Mouse (Mus musculus): ENCODE results near the gene Gm8909.
"Not testable (repeated sequence)": the region's sequence is repeated elsewhere in the genome, so short reads cannot be mapped to it uniquely, and the experiment has no call there.

Gene Gm8909

DNA sequence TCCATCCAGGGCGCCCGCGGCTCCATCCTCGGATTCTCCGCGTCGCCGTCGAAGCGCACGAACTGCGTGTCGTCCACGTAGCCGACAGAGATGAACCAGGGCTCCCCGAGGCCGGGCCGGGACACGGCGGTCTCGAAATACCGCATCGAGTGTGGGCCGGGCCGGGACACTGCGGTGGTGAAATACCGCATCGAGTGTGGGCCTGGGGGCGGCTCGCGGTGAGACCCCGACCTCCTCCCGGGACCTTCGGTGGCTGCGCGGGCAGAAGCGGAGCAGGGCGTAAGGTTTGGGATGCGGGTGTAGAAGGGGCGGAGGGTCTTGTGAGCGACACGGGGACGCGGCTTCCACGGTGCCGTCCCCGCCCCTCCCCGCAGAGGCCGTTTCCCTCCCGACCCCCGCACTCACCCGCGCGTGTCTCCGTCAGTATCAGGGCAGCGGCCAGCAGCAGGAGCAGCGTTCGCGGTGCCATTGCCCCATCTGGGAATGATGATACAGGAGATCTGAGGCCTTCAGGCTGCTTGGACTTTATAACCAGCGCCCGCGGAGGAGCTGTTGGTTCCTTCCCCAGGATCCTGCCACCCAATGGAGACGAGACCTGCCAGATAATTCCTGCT, at the start of gene Gm8909:
Gm8909 (minus strand) TSS at position 499 of the 614 bp plus-strand sequence.
- peak in 1 of 2 experiments; percentile 47 for DNase-seq

DNA sequence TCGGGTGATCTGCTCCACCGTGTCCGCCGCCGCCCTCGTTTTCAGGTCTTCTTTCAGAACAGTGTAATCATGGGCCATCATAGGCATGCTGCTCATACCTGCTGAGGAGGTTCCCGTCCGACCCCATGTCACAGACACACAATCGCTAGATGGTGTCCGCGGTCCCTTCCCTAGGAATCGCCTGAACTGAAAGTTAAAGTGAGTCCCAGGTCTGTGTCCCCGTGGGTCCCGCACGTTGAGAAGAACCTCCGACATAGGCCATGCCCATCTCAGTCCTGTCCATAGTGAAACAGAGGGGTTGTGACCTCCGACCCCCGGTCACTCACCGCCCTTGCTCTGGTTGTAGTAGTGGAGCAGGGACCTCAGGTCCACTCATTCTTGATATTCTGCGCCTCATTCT, 47.2 kb upstream of the Gm8909 start:
- DNase-seq: no peak

DNA sequence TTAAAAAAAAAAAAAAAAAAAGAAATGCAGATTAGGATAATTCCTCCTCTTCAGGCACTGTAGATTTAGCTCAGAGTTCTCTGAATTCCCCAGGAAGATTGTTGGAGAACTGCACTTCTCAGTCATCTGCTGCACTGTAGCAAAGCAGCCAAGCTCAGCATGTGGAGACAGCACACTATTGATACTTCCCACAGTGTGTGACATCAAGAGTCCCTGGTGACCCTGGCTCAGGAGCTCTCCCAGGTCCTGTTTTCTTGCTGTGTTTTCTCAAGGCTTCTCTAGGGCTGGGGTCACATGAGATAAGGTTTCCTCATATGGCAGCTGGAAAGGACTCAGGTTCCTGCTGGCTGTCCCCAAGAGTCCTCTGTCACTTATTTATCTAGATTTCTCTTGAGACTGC, 38.5 kb upstream of the Gm8909 start:
- no peak for DNase-seq

DNA sequence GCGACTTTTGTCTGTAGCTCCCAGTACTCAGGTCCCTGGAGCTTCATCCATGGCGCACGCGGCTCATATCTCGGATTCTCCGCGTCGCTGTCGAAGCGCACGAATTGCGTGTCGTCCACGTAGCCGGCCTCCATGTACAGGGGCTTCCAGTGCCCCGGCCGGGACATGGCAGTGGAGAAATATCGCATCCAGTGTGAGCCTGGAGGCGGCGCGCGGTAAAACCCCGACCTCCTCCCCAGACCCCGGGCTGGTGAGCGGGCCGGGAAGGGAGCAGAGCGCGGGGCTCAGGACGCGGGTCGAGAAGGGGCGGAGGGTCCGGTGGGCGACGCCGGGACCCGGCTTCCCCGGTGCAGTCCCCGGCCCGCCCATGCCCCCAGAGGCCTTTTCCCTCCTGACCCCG, 37.5 kb upstream of the Gm8909 start:
- peak in 1 of 2 experiments; percentile 30 for DNase-seq

DNA sequence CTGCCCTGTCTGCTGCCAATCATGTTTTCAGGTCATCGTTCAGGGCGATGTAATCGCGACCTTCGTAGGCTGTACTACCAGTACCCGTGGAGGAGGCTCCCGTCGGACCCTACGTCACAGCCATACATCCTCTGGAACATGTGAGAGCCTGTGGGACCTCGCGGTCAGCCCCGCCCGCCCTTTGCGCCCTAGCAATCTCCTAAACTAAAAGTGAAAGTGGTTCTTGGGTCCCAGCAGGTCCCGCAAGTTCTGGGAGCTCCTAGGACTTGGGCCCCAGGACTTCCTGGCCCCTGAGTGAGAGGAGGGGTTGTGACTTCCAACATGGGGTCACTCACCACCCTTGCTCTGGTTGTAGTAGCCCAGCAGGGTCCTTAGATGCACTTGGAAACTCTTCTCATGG, 37.1 kb upstream of the Gm8909 start:
- peak; percentile 29 to 52 for DNase-seq

DNA sequence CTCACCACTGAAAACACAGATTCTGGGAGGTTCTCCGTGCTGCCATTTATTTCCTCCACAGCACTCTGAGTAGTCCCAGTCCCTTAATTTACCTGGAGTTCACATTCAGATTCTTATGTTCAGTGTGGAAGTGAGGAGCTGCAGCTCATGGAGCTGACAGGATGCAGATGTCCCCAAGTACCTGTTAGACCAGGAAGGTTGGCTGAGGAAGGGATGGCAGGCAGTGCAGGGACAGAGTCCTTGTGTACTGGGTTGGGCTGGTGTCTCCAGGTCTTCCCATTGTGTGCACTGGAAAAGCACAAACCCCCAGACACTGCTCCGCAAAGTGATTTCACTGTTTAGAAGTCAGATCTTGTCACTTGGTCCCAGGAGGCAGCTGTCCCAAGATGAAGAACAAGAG, 33.5 kb upstream of the Gm8909 start:
- DNase-seq: no peak

DNA sequence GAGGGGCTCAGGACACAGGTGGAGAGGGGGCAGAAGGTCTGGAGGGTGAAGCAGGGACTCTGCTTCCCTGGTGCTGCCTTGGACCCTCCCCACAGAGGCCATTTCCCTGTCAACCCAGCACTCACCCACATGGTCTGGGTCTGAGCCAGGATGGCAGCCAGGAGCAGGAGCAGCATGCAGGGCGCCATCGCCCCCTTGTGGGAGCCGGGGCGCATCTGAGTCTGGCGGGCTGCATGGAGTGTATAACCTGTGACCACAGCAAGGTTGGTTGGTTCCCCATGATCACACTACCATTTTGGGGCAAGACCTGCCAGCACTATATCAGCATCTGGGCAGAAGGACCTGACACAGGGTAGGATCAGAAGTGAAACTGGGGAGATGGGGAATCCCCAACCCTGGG, 30.0 kb upstream of the Gm8909 start:
- DNase-seq: peak; percentile 69 to 73

DNA sequence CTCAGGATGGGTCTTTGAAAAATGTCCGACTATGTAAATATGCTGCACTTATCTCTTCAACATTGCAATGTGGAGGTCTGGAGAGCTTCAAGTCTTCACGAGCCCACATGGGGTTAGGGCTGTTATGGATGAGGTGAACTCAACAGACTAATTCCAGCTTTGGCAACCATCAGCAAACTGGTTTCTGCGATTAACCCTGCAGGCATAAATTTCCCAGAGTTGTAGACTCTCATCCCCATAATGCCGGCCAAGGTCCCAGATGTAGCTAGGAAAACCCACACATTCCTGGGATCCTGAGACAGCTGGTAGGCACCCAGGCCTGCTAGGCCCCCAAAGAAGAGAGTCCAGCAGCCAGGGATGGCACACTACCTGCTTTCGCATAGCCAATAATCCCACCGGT, 26.1 kb upstream of the Gm8909 start:
- no peak for DNase-seq

DNA sequence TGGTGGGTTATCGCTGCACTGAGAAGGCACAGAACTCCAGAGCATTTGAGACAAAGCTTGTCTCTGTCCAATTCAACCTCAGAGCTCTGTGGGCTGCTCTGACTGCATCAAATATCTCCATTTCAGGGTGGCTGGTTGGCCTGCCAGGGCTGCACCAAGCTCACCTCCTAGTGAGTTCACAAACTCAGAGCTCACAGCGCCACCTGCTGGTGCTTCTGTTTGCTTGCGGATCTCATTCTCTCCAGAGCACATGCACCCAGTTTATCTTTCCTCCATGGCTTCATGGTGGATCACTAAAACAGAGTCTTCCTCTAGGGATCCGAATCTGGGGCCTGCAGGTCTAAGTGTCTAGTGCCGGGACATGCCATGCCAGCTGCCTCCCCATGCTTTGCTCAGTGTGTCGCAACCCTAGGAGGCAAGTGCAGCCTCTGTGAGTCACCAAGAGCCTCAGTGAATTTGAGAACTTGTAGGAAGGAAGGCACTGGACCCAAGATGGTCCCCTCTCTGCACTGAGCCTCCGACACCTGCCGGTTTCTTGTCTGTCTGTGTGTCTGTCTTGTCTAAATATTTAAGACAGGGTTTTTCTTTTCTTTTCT, 25.3 kb upstream of the Gm8909 start:
- DNase-seq: peak; percentile 77 to 81

DNA sequence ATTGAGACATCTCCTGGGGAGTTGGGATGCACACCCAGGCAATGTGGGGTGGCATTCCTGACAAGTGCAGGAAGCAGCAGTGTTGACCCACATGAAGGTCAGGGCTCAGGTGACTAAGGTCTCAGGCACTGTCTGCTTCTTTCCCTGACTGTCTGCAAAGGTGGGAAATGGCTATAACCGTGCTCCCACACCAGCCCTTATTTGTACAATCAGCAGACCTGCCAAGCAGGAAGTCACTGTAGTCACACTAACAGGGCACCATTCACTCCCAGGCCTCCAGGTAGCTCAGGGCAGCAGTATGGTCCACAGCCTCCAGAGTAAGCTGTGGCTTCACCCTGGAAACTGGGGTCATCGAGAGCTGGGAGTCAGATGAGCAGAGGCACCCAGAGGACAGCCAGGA, 24.0 kb upstream of the Gm8909 start:
- peak in 1 of 2 experiments; percentile 44 for DNase-seq

DNA sequence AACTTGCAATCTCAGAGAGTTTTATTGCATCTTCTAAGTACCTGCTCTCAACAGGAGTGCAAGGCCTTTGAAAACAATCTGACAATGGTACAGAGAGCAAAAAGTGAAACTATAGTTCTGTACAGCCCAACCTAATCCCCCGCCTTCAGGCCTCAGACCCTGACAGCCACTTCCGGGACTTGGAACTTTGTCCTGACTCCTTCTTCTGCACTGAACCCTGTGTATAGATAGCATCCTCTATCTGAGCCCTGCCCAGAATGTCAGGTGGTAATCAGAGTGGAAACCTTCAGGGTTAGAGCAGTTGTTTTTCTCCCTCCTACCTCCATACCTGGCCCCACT, 21.8 kb upstream of the Gm8909 start, which contains the start of gene H2-T3:
H2-T3 (minus strand) TSS at position 119 of the 339 bp plus-strand sequence.
- peak in 1 of 2 experiments; percentile 24 for DNase-seq

DNA sequence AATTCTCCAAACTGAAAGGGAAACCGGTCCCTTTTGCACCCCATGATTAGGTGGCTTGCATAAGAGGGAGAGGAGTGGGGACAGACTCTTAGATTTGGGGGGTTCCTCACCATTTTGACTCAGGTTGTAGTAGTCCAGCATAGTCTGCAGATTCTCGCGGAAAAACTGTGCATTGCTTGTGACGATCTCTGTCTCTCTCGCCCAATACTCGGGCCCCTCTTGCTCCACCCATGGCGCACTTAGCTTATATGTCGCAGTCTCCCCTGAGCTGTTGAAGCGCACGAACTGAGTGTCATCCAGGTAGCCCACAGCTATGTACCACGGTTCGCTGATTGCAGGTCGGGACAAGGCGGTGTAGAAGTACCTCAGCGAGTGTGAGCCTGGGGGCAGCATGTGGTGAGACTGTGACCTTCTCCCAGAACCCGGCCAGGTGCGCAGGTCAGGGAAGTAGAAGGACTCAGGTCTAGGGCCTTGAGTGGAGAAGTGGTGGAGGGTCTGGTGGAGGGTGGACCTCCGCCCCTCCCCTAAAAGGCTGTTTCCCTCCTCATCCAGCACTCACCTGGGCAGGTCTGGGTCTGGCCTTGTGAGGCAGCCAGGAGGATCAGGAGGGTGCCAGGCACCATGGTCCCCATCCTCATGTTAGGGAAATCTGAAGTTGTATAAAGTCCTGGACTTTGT, 21.3 kb upstream of the Gm8909 start:
- peak in 1 of 2 experiments; percentile 35 for DNase-seq

DNA sequence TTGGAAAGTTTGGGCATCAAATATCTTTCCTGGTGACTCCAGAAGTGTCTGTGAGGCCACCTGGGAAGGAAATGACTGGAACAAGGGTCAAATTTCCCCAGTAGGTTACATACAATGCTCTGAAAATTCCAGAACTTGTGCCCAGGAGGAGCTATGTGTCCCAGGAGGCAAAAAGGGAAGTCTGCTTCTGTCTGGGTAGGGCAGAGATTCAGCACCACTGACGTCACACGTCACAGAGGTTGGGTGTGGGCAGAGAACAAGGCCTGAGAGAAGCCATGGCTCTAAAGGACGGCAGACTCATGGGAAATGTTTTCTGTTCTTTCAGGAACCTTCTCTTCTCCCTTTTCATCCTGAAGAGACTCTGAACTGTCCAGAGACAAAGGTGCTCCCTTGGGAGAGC, 19.2 kb upstream of the Gm8909 start:
- no peak for DNase-seq

DNA sequence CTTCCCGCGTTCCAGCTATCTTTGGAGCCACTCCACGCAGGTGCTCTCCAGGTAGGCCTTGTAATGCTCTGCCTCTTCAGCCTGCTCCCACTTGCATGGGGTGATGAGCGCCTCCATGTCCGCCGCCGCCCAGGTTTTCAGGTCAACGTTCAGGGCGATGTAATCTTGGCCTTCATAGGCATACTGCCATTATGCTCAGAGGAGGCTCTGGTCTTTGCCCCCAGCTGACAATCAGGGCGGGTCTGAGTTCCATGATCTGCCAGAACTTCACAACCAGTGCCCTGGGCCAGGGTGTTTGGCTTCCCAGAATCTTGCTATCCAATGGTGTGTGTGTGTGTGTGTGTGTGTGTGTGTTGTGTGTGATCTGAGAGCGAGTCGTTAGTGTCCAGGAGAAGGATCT, 13.9 kb upstream of the Gm8909 start:
- DNase-seq: no peak

DNA sequence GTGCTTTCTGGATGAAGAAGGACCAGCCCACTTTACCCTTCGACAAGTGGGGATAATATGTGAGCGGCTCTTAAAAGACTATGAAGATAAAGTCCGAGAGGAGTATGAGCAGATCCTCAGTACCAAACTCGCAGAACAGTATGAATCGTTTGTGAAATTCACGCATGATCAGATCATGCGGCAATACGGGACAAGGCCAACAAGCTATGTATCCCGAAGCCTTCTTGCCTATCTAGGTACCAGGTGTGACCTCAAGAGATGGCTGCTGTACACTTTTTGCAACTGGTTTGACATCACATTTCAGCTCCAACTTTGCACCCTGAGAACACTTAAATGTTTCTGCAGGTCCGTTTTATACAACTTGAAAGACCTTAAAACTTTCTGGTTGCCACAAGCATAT, 11.1 kb upstream of the Gm8909 start:
- not testable (repeated sequence) for DNase-seq

DNA sequence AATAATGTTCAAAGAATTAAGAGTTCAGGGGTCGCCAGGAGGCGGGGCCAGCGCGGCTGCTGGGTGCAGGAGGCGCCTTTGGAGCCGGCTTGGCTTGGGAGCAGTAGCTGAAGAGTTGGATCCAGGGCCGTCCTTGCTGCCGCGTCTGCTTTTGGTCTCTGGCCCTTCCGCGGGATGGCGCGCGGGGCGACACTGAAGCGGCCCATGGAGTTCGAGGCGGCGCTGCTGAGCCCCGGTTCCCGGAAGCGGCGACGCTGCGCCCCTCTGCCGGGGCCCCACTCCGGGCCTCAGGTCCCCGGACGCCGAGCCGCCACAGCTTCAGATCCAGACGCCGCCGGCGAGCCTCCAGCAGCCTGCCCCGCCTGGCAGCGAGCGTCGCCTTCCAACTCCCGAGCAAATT, 10.6 kb upstream of the Gm8909 start:
- peak; percentile 68 to 76 for DNase-seq

DNA sequence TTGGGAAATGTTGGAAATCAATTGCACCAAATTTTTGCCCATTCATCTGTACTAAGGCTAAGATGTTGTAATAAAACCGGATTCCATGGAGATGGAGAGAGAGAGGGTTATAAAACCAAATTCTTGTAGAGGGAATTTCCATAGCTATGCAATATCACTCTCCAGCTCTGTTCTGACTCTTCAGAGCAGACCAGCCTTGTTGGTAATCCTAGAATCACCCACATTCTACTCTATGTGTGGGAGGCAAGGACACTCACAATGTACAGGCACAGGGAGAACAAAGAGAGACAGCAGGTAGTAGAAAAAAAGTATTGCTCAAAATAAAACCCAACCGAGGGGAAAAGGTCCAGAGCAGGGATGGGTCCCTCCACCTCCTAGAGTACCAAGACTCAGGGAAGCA, 7.8 kb upstream of the Gm8909 start:
- DNase-seq: not testable (repeated sequence)

DNA sequence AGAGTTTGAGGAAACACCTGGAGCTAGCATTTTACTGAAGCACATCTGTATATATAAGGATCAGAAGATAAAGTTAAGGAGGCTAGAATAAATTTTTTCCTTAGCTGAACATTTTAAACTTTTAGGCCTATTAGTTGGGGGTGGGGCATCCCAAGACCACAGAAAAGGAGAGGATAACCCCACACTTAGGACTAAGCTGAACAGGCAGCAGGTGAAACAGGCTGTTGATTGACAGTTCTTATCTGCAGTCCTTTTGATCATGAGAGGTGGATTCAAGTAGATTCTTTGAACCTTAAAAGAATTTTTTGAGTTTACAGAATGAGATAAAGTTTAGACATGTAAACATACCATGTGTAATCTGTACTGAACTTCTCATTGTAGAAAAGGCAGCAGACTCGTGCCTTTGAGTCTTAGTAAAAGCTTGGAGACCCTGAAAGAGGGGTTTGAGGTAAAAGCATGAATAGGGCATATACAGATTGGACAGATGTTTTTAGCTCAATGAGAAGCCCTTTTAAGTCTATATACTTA, 2.0 kb upstream of the Gm8909 start:
- no peak for DNase-seq

DNA sequence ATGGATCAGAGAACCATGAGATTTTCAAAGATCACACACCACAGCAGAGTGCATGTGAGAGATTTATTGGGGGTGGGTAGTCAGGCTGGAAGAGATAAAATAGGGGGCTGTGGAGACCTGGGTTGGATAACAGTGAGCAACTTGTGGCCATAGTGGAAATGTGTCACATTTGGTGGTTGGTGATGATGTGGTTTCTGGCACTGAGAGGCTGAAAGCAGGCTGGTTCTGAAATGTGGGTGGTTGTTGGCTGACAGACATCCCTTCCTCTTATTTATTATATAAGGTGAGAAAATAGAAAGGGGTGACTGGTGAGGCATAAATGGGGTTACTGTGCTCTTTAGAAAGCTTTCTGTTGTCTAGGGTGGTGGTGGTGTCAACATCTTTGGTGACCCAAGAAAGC, 1.4 kb upstream of the Gm8909 start:
- DNase-seq: no peak

DNA sequence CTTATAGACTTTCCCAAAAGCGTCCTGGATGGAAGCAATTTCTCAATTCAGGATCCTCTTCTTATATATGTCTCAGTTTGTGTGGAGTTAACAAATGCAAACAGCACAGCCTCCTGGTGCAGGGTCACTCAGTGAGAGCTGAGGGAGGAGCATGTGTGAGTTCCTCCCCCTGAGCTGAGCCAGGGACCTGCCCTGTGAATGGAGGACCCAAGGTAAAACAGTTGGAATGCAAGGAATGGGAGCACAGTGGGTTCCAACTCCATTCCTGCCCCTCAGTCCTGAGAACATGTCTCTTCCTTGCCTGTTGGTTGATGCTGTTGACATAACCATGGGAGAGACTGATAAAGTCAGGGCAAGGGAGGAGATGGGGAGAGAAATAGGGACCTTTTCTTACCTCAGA, 757 bp upstream of the Gm8909 start:
- not testable (repeated sequence) for DNase-seq

DNA sequence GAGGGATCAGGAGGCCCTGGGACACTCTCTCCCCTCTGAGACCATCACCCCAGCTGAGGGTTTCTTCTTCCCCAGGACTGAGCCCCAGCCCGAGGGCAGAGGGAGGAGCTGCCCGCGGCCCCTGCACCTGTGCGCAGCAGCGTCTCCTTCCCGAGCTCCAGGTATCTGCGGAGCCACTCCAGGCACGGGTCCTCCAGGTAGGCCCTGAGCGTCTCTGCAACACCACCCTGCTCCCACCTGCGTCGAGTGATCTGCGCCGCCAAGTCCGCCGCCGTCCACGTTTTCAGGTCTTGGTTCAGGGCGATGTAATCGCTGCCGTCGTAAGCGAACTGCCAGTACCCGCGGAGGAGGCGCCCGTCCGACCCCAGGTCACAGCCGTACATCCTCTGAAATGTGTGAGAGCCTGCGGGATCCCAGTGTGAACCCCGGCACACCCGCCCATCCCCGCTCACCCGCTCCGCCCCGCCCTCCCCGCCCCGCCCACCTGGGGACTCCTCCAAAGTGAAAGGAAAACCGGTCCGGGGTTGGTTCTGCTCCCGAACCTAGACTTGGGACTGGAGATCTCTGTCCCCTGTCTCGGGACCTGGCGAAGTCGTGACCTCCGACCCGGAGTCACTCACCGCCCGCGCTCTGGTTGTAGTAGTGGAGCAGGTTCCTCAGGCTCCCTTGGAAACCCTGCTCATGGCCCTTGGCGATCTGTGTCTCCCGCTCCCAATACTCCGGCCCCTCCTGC, 865 bp downstream of the Gm8909 start:
- DNase-seq: peak in 1 of 2 experiments; percentile 47

DNA sequence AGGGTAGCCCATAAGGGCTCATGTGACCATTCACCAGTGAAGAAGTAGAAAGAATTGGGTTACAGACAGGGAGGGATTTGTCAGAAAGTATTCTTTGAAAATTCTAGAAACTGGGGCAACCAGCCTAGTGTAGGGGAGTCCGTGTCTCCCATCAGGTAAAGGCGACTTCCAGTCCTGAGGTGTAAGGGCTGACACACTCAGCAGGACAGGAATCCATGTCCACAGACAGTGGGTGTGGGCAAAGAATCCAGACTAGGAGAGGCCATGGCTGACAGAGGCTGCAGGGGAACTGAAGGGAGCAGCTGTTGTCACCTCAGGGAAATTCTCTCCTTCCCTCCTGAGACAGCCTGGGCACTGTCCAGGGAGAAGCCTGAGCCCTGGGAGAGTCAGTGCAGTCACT, 1.4 kb downstream of the Gm8909 start:
- DNase-seq: not testable (repeated sequence)

Data from thymus, postnatal 36 days (tissue).